In genomic region chr13:22168416-22168815, GRCm38 (mm10) we compare ENCODE assay signal across 25 mouse cellular contexts. TPM values are rescaled to one million over a fixed set of nuclear protein-coding genes. Genes with fewer than 3 reads are reported as not detected.
DNase-seq lines count a peak whose midpoint lies in the region; ATAC-seq and TF ChIP-seq lines count a peak whose summit lies in the region.
"Had no signal": no experiment of that assay in that cellular context is flagged by ENCODE, and none has a peak within 500 bp of the region (broad histone marks: within the 10 kb centered on the region; RNA-seq: fewer than 3 reads in every experiment).

No protein-coding gene starts in this region.

- no peaks in the 10 kb centered on the region for H3K4me1 ChIP-seq in kidney, embryonic 15.5 days
- H3K4me1 ChIP-seq in E14TG2a.4 (replicated peaks; ENCODE audit: low read depth, low read length) (peaks cover 5% of the 10 kb centered on the region; the same call in 1 of the 2 replicates), ES-E14 (ENCODE audit: control insufficient read depth in 2 of 2, insufficient read depth in 2 of 2, low read length in 2 of 2, poor library complexity in 1 of 2) (peaks cover 0 to 2% of the 10 kb centered on the region in 2 experiments; a peak in 1 of 4 replicates)
- H3K4me1 ChIP-seq: embryonic facial prominence, embryonic 10.5 days; hindbrain, embryonic 10.5 days; neural tube, embryonic 13.5 days had no signal

- TF ChIP-seq CTCF in E14TG2a.4 (conservative IDR thresholded peaks at IDR 0.05; ENCODE audit: low read length), result no peak

- H3K27ac ChIP-seq in kidney, embryonic 15.5 days, result no peak overlapping the region
- no peak overlapping the region for H3K27ac ChIP-seq in ES-E14 (ENCODE audit: insufficient read depth, low read depth, low read length, poor library complexity, severe bottlenecking)
- H3K27ac ChIP-seq: embryonic facial prominence, embryonic 10.5 days; hindbrain, embryonic 10.5 days; neural tube, embryonic 13.5 days had no signal

- peak; percentile 47 for DNase-seq in kidney, adult 18-20 months
- DNase-seq in ES-E14 (ENCODE audit: low read depth, low spot score) (no peak), MN1 (ENCODE audit: low spot score) (no peak)
- DNase-seq in heart, postnatal 25 days (ENCODE audit: low spot score), result peak; percentile 1
- no peak for DNase-seq in right cerebral cortex, adult 2 months (ENCODE audit: low spot score in 2 of 2)
- DNase-seq: cerebellum, adult 2 months; layer of hippocampus, adult 9-11 months; lung, adult 18-20 months; lung, postnatal 14 days; midbrain, embryonic 14.5 days; spleen, adult 18-20 months; thymus, adult 18-20 months had no signal

- in situ Hi-C loops in ES-E14 (cut with MboI; ENCODE audit: low sequenced_read_pairs in 2 of 2, unreplicated experiment in 2 of 2), result no loop called here

- H3K9me3 ChIP-seq in kidney, embryonic 15.5 days (replicated peaks), result peaks cover 10% of the 10 kb centered on the region; the same call in 1 of the 2 replicates
- peaks cover 40% of the 10 kb centered on the region for H3K9me3 ChIP-seq in E14TG2a.4 (ENCODE audit: low read length)
- H3K9me3 ChIP-seq in ES-E14 (ENCODE audit: control insufficient read depth, insufficient read depth, low read depth, low read length), result no peaks in the 10 kb centered on the region

- intact Hi-C loops in heart, postnatal 25 days (cut with DNase I), result no loop called here

- H3K27me3 ChIP-seq in kidney, embryonic 15.5 days, result no peaks in the 10 kb centered on the region
- no peaks in the 10 kb centered on the region for H3K27me3 ChIP-seq in E14TG2a.4 (ENCODE audit: insufficient read depth, low read length)
- H3K27me3 ChIP-seq: neural tube, embryonic 13.5 days had no signal

- ATAC-seq in kidney, embryonic 15.5 days (replicated peaks; ENCODE audit: low FRiP score), result no peak

- no peaks in the 10 kb centered on the region for H3K36me3 ChIP-seq in kidney, embryonic 15.5 days
- H3K36me3 ChIP-seq in E14TG2a.4 (ENCODE audit: insufficient read depth, low read length) (no peaks in the 10 kb centered on the region), ES-E14 (ENCODE audit: control insufficient read depth, insufficient read depth, low read length, poor library complexity, severe bottlenecking) (no peaks in the 10 kb centered on the region)
- H3K36me3 ChIP-seq: embryonic facial prominence, embryonic 10.5 days; hindbrain, embryonic 10.5 days; neural tube, embryonic 13.5 days had no signal

- H3K4me3 ChIP-seq in kidney, embryonic 15.5 days (replicated peaks), result no peak overlapping the region
- H3K4me3 ChIP-seq in E14TG2a.4 (replicated peaks; ENCODE audit: low read length), result peak overlapping the region; percentile 59
- H3K4me3 ChIP-seq in ES-E14 (ENCODE audit: insufficient read depth in 1 of 2, low read depth in 1 of 2, low read length in 2 of 2, poor library complexity in 1 of 2, severe bottlenecking in 1 of 2), result peak overlapping the region; percentile 38 to 48; a peak in 3 of 4 replicates
- H3K4me3 ChIP-seq: embryonic facial prominence, embryonic 10.5 days; hindbrain, embryonic 10.5 days; neural tube, embryonic 13.5 days had no signal

- 89% methylated on average over 15 of the region's 15 CpGs for WGBS in kidney, embryonic 15.5 days

- no peak overlapping the region for H3K4me2 ChIP-seq in kidney, embryonic 15.5 days
- H3K4me2 ChIP-seq: liver, embryonic 11.5 days; neural tube, embryonic 13.5 days had no signal

- no peak overlapping the region for H3K9ac ChIP-seq in kidney, embryonic 15.5 days
- no peak overlapping the region; the same call in 1 of the 2 replicates for H3K9ac ChIP-seq in ES-E14 (ENCODE audit: insufficient read depth, low read depth, low read length, poor library complexity, severe bottlenecking)
- H3K9ac ChIP-seq: neural tube, embryonic 13.5 days had no signal

TF ChIP-seq in ES-E14, 5 proteins besides CTCF, POLR2A, EP300 and RAD21:
- TF ChIP-seq MAFK (IDR thresholded peaks at IDR 0.05; ENCODE audit: insufficient read depth, low read depth, low read length) (no peak), ZC3H11A (IDR thresholded peaks at IDR 0.05; ENCODE audit: borderline replicate concordance, low read depth, low read length) (no peak), HCFC1 (IDR thresholded peaks at IDR 0.05; ENCODE audit: borderline replicate concordance, insufficient read depth, low read length) (no peak), ZNF384 (IDR thresholded peaks at IDR 0.05; ENCODE audit: low read depth, low read length) (no peak), CHD2 (IDR thresholded peaks at IDR 0.05; ENCODE audit: low read depth, low read length) (no peak)
TF ChIP-seq in ES-E14: peak in this region for 0.

RNA-seq across cellular contexts. Expression of gene Vmn1r191, which starts 15.4 kb away (rescaled TPM):
- polyA plus RNA-seq in kidney, embryonic 15.5 days (2015; fragmentation: Nextera tagmentation; extraction: Ambion mirVana), result not detected in 2 replicates
- total RNA-seq in ES-E14 (2012; rRNA removed), result not detected in 2 replicates
- total RNA-seq in heart, postnatal 25 days (2021), result not detected
- total RNA-seq: adrenal gland, postnatal 4 days; gastrocnemius, adult 18-20 months; granulocyte monocyte progenitor cell, adult 5-6 weeks; megakaryocyte, adult 5-6 weeks had no signal
- polyA plus RNA-seq: cerebellum, adult 2 months; embryonic facial prominence, embryonic 10.5 days; forebrain, embryonic 11.5 days; hindbrain, embryonic 10.5 days; limb, embryonic 11.5 days; liver, embryonic 11.5 days; midbrain, embryonic 14.5 days; neural tube, embryonic 13.5 days; urinary bladder, adult 2 months had no signal

RNA-seq across cellular contexts. Expression of gene Vmn1r192, which starts 22.5 kb away (rescaled TPM):
- polyA plus RNA-seq in kidney, embryonic 15.5 days (2015; fragmentation: Nextera tagmentation; extraction: Ambion mirVana), result not detected in 2 replicates
- total RNA-seq in ES-E14 (2012; rRNA removed), result not detected in 2 replicates
- total RNA-seq in heart, postnatal 25 days (2021), result not detected
- total RNA-seq: adrenal gland, postnatal 4 days; gastrocnemius, adult 18-20 months; granulocyte monocyte progenitor cell, adult 5-6 weeks had no signal
- polyA plus RNA-seq: cerebellum, adult 2 months; embryonic facial prominence, embryonic 10.5 days; forebrain, embryonic 11.5 days; hindbrain, embryonic 10.5 days; limb, embryonic 11.5 days; liver, embryonic 11.5 days; midbrain, embryonic 14.5 days; neural tube, embryonic 13.5 days; urinary bladder, adult 2 months had no signal

RNA-seq across cellular contexts. Expression of gene Vmn1r193, which starts 54.5 kb away (rescaled TPM):
- not detected in 2 replicates for polyA plus RNA-seq in kidney, embryonic 15.5 days (2015; fragmentation: Nextera tagmentation; extraction: Ambion mirVana)
- total RNA-seq in ES-E14 (2012; rRNA removed), result not detected in 2 replicates
- not detected for total RNA-seq in heart, postnatal 25 days (2021)
- total RNA-seq: adrenal gland, postnatal 4 days; gastrocnemius, adult 18-20 months; granulocyte monocyte progenitor cell, adult 5-6 weeks; megakaryocyte, adult 5-6 weeks had no signal
- polyA plus RNA-seq: cerebellum, adult 2 months; embryonic facial prominence, embryonic 10.5 days; forebrain, embryonic 11.5 days; hindbrain, embryonic 10.5 days; limb, embryonic 11.5 days; liver, embryonic 11.5 days; midbrain, embryonic 14.5 days; neural tube, embryonic 13.5 days; urinary bladder, adult 2 months had no signal

Comparison
In these comparisons a context has a peak if more than half of its experiments do, and no peak if none do; other contexts are left out.
1. DNase-seq: peak in kidney, adult 18-20 months (single experiment) and heart, postnatal 25 days (single experiment); none in ES-E14 (single experiment), right cerebral cortex, adult 2 months (0 of 2) and MN1 (single experiment).